Comparison of ENCODE assay signal across 20 mouse cellular contexts in genomic region chr17:26468102-26468894, GRCm38 (mm10). TPM values are rescaled to one million over a fixed set of nuclear protein-coding genes. Genes with fewer than 3 reads are reported as not detected.
DNase-seq lines count a peak whose midpoint lies in the region; ATAC-seq and TF ChIP-seq lines count a peak whose summit lies in the region.
"Had no signal": no experiment of that assay in that cellular context is flagged by ENCODE, and none has a peak within 500 bp of the region (broad histone marks: within the 10 kb centered on the region; RNA-seq: fewer than 3 reads in every experiment).

No protein-coding gene starts in this region.

- intact Hi-C loops in gastrocnemius, adult 2 months (cut with DNase I), result no loop called here
- intact Hi-C loops in gastrocnemius, postnatal 36 days (cut with DNase I), result loop anchor here (2.0 kb wide), 1 partner anchor 17 kb away; no protein-coding TSS in a partner anchor

- H3K9ac ChIP-seq in liver, adult 2 months (ENCODE audit: low read depth, low read length), result no peak overlapping the region
- no peak overlapping the region for H3K9ac ChIP-seq in liver, embryonic 11.5 days (ENCODE audit: low read depth, low read length)
- H3K9ac ChIP-seq in intestine, embryonic 16.5 days (ENCODE audit: low read depth, low read length), result no peak overlapping the region
- H3K9ac ChIP-seq: embryonic facial prominence, embryonic 12.5 days; forebrain, embryonic 13.5 days; forebrain, embryonic 15.5 days; forebrain, postnatal 0 days had no signal

- H3K4me2 ChIP-seq in liver, embryonic 11.5 days, result no peak overlapping the region
- no peak overlapping the region for H3K4me2 ChIP-seq in intestine, embryonic 16.5 days (ENCODE audit: low read depth, low read length)
- H3K4me2 ChIP-seq: embryonic facial prominence, embryonic 12.5 days; forebrain, embryonic 13.5 days; forebrain, embryonic 15.5 days had no signal

- no peaks in the 10 kb centered on the region for H3K9me3 ChIP-seq in heart, embryonic 10.5 days
- H3K9me3 ChIP-seq in liver, embryonic 11.5 days (ENCODE audit: control insufficient read depth, low read length), result no peaks in the 10 kb centered on the region
- no peaks in the 10 kb centered on the region for H3K9me3 ChIP-seq in intestine, embryonic 16.5 days (ENCODE audit: control insufficient read depth, low read length)
- H3K9me3 ChIP-seq: embryonic facial prominence, embryonic 10.5 days; embryonic facial prominence, embryonic 12.5 days; forebrain, embryonic 13.5 days; forebrain, embryonic 15.5 days had no signal

- 82% methylated on average over 13 of the region's 13 CpGs for whole genome bisulfite sequencing in heart, embryonic 10.5 days
- 81% methylated on average over 13 of the region's 13 CpGs for WGBS in liver, adult 2 months
- 74% methylated on average over 13 of the region's 13 CpGs for WGBS in liver, embryonic 11.5 days
- 86% methylated on average over 13 of the region's 13 CpGs for WGBS in intestine, embryonic 16.5 days

- no peaks in the 10 kb centered on the region for H3K36me3 ChIP-seq in heart, embryonic 10.5 days
- no peaks in the 10 kb centered on the region for H3K36me3 ChIP-seq in liver, adult 2 months (ENCODE audit: control insufficient read depth, insufficient read depth, low read length)
- H3K36me3 ChIP-seq in liver, embryonic 11.5 days (ENCODE audit: control insufficient read depth, insufficient read depth, low read length), result no peaks in the 10 kb centered on the region
- H3K36me3 ChIP-seq in intestine, embryonic 16.5 days (ENCODE audit: control insufficient read depth, insufficient read depth, low read length), result no peaks in the 10 kb centered on the region
- H3K36me3 ChIP-seq: embryonic facial prominence, embryonic 10.5 days; embryonic facial prominence, embryonic 12.5 days; forebrain, embryonic 15.5 days had no signal

- H3K4me3 ChIP-seq in gastrocnemius, adult 2 months, result no peak overlapping the region
- H3K4me3 ChIP-seq in heart, embryonic 10.5 days, result no peak overlapping the region
- H3K4me3 ChIP-seq in liver, adult 2 months (ENCODE audit: insufficient read depth, low read depth, low read length), result no peak overlapping the region
- H3K4me3 ChIP-seq in liver, embryonic 11.5 days (ENCODE audit: low read depth, low read length), result no peak overlapping the region
- no peak overlapping the region for H3K4me3 ChIP-seq in brown adipose tissue, adult 24 weeks (ENCODE audit: insufficient read depth, low read depth, low read length)
- H3K4me3 ChIP-seq in intestine, embryonic 16.5 days (ENCODE audit: low read length), result no peak overlapping the region
- H3K4me3 ChIP-seq: embryonic facial prominence, embryonic 10.5 days; embryonic facial prominence, embryonic 12.5 days; forebrain, embryonic 13.5 days; forebrain, embryonic 15.5 days had no signal

- no peak for DNase-seq in gastrocnemius, adult 2 months
- DNase-seq in gastrocnemius, postnatal 36 days, result no peak
- DNase-seq in heart, embryonic 10.5 days (ENCODE audit: low spot score), result no peak
- no peak for DNase-seq in heart, adult 8-10 months (ENCODE audit: low spot score)
- DNase-seq in liver, adult 2 months (ENCODE audit: extremely low read depth, low read depth, low spot score), result peak; percentile 73
- no peak for DNase-seq in liver, embryonic 11.5 days (ENCODE audit: low spot score)
- DNase-seq: adrenal gland, adult 8-10 months; adrenal gland, postnatal 25 days; cerebellum, adult 11-12 months; cerebellum, adult 2 months; cerebellum, adult 9-10 months; cerebellum, postnatal 10 days; cerebellum, postnatal 25 days; forebrain, postnatal 0 days had no signal

- H3K79me2 ChIP-seq in liver, adult 2 months (ENCODE audit: control insufficient read depth, insufficient read depth, low read length), result no peaks in the 10 kb centered on the region

- H3K4me1 ChIP-seq in heart, embryonic 10.5 days, result peaks cover 21% of the 10 kb centered on the region
- 0 out of 2 replicates have a peak, but pooled peaks cover 15% of the 10 kb centered on the region for H3K4me1 ChIP-seq in liver, adult 2 months (ENCODE audit: control insufficient read depth, insufficient read depth, low read length)
- 0 out of 2 replicates have a peak, but pooled peaks cover 2% of the 10 kb centered on the region for H3K4me1 ChIP-seq in liver, embryonic 11.5 days (replicated peaks; ENCODE audit: control insufficient read depth, insufficient read depth, low read length)
- peaks cover 23% of the 10 kb centered on the region for H3K4me1 ChIP-seq in brown adipose tissue, adult 24 weeks (ENCODE audit: control insufficient read depth, insufficient read depth, insufficient read length, low read length)
- no peaks in the 10 kb centered on the region for H3K4me1 ChIP-seq in intestine, embryonic 16.5 days (ENCODE audit: control insufficient read depth, insufficient read depth, low read length)
- H3K4me1 ChIP-seq: embryonic facial prominence, embryonic 12.5 days had no signal

- no peak for TF ChIP-seq POLR2A in liver, adult 2 months (IDR thresholded peaks at IDR 0.05; ENCODE audit: extremely low read depth, insufficient read depth, low read length)

- H3K27ac ChIP-seq in gastrocnemius, adult 2 months, result peak overlapping the region; percentile 92
- 0 out of 2 replicates have a peak overlapping the region, but pooled peaks have one; percentile 37 for H3K27ac ChIP-seq in heart, embryonic 10.5 days
- no peak overlapping the region for H3K27ac ChIP-seq in liver, adult 2 months (replicated peaks; ENCODE audit: insufficient read depth, low read depth, low read length)
- no peak overlapping the region for H3K27ac ChIP-seq in liver, embryonic 11.5 days (ENCODE audit: low read depth, low read length)
- peak overlapping the region; percentile 58 for H3K27ac ChIP-seq in brown adipose tissue, adult 24 weeks (replicated peaks; ENCODE audit: low read depth, low read length)
- no peak overlapping the region for H3K27ac ChIP-seq in intestine, embryonic 16.5 days (ENCODE audit: low read length)
- H3K27ac ChIP-seq: embryonic facial prominence, embryonic 10.5 days; embryonic facial prominence, embryonic 12.5 days; forebrain, embryonic 13.5 days; forebrain, embryonic 15.5 days had no signal

- peaks cover 15% of the 10 kb centered on the region; the same call in 1 of the 2 replicates for H3K27me3 ChIP-seq in heart, embryonic 10.5 days (ENCODE audit: insufficient read depth, poor library complexity, severe bottlenecking)
- no peaks in the 10 kb centered on the region for H3K27me3 ChIP-seq in liver, adult 2 months (ENCODE audit: control insufficient read depth, insufficient read depth, low read length)
- H3K27me3 ChIP-seq in liver, embryonic 11.5 days (replicated peaks; ENCODE audit: control insufficient read depth, insufficient read depth, low read length), result no peaks in the 10 kb centered on the region
- no peaks in the 10 kb centered on the region for H3K27me3 ChIP-seq in intestine, embryonic 16.5 days (replicated peaks; ENCODE audit: control insufficient read depth, insufficient read depth, low read length)
- H3K27me3 ChIP-seq: forebrain, embryonic 15.5 days had no signal

- no peak for ATAC-seq in liver, embryonic 11.5 days (replicated peaks; ENCODE audit: low FRiP score)
- no peak for ATAC-seq in intestine, embryonic 16.5 days
- ATAC-seq: forebrain, embryonic 13.5 days; forebrain, embryonic 15.5 days; forebrain, postnatal 0 days had no signal

- no peak for TF ChIP-seq CTCF in gastrocnemius, adult 2 months (IDR thresholded peaks at IDR 0.05)
- TF ChIP-seq CTCF in liver, adult 2 months (IDR thresholded peaks at IDR 0.05; ENCODE audit: low read depth, low read length), result no peak

RNA-seq across cellular contexts. Expression of gene Neurl1b, which starts 53.7 kb away (rescaled TPM):
- 1 to 10 TPM; 2.3 to 2.6 TPM for total RNA-seq in gastrocnemius, adult 2 months (2021)
- total RNA-seq in gastrocnemius, postnatal 36 days (2021), result 1 to 10 TPM; 2.6 to 3.7 TPM
- 1.3 and 1.8 TPM in 2 replicates for polyA plus RNA-seq in heart, embryonic 10.5 days (2016; fragmentation: Nextera tagmentation; extraction: Ambion mirVana)
- total RNA-seq in heart, adult 8-10 months (2022), result 1 to 10 TPM; 3.6 to 5.1 (median 4.4) TPM
- total RNA-seq in liver, adult 2 months (2014; rRNA removed), result 0.46 and 1.8 TPM in 2 replicates
- polyA plus RNA-seq in liver, adult 2 months (2012; rRNA removed), result 0.57 and 0.83 TPM in 2 replicates
- polyA plus RNA-seq in liver, embryonic 11.5 days (2014; fragmentation: Nextera tagmentation; extraction: Ambion mirVana), result 0.08 and 0.12 TPM in 2 replicates
- polyA plus RNA-seq in brown adipose tissue, adult 24 weeks (2012; ENCODE audit: insufficient read depth, insufficient read length, missing spikeins), result 0.99 and 1.8 TPM in 2 replicates
- 1.5 and 1.6 TPM in 2 replicates for polyA plus RNA-seq in intestine, embryonic 16.5 days (2015; fragmentation: Nextera tagmentation; extraction: Ambion mirVana)

Comparison
In these comparisons a context has a peak if more than half of its experiments do, and no peak if none do; other contexts are left out.
1. H3K27ac ChIP-seq: peak in gastrocnemius, adult 2 months (single experiment), heart, embryonic 10.5 days (single experiment) and brown adipose tissue, adult 24 weeks (single experiment); none in liver, adult 2 months (single experiment), liver, embryonic 11.5 days (single experiment) and intestine, embryonic 16.5 days (single experiment).